Mouse (Mus musculus): ENCODE measurements around the gene Hcfc2.

Gene Hcfc2

GRCm38 (mm10) chr10:82695956-82696355 is at the start of gene Hcfc2:
Hcfc2 (plus strand) TSS chr10:82696160.
- DNase-seq, result no peak

GRCm38 (mm10) chr10:82647205-82647811 is 48.7 kb upstream of the Hcfc2 start:
- DNase-seq, result no peak

GRCm38 (mm10) chr10:82651221-82651620 is 44.7 kb upstream of the Hcfc2 start:
- no peak for DNase-seq

GRCm38 (mm10) chr10:82652625-82653024 is 43.3 kb upstream of the Hcfc2 start:
- DNase-seq, result no peak

- no peak for DNase-seq
These were observed 41.4 kb upstream of the Hcfc2 start for GRCm38 (mm10) chr10:82654581-82654980.

GRCm38 (mm10) chr10:82661820-82662219 is 34.1 kb upstream of the Hcfc2 start:
- no peak for DNase-seq

- no peak for DNase-seq
These were observed 33.5 kb upstream of the Hcfc2 start for GRCm38 (mm10) chr10:82662267-82662990.

GRCm38 (mm10) chr10:82663289-82663688 is 32.7 kb upstream of the Hcfc2 start:
- DNase-seq, result no peak

- DNase-seq, result no peak
These were observed 30.0 kb upstream of the Hcfc2 start for GRCm38 (mm10) chr10:82665951-82666350.

GRCm38 (mm10) chr10:82666436-82667234 is 29.3 kb upstream of the Hcfc2 start:
- DNase-seq, result peak; percentile 84

GRCm38 (mm10) chr10:82670205-82670604 is 25.8 kb upstream of the Hcfc2 start:
- no peak for DNase-seq

- no peak for DNase-seq
These were observed 19.0 kb upstream of the Hcfc2 start for GRCm38 (mm10) chr10:82676949-82677348.

- no peak for DNase-seq
These were observed 15.2 kb upstream of the Hcfc2 start for GRCm38 (mm10) chr10:82680769-82681168.

- no peak for DNase-seq
These were observed 14.3 kb upstream of the Hcfc2 start for GRCm38 (mm10) chr10:82681639-82682038.

GRCm38 (mm10) chr10:82685440-82685839 is 10.5 kb upstream of the Hcfc2 start:
- DNase-seq, result no peak

- DNase-seq, result no peak
These were observed 6.2 kb upstream of the Hcfc2 start for GRCm38 (mm10) chr10:82689681-82690211.

GRCm38 (mm10) chr10:82690494-82690893 is 5.5 kb upstream of the Hcfc2 start, which contains the start of gene Glt8d2:
Glt8d2 (minus strand) TSS chr10:82690650.
- no peak for DNase-seq

- no peak for DNase-seq
These were observed 606 bp downstream of the Hcfc2 start for GRCm38 (mm10) chr10:82696453-82697079.

- DNase-seq, result no peak
These were observed 1.4 kb downstream of the Hcfc2 start for GRCm38 (mm10) chr10:82697305-82697898.

GRCm38 (mm10) chr10:82698712-82699261 is 2.8 kb downstream of the Hcfc2 start:
- peak; percentile 92 for DNase-seq

GRCm38 (mm10) chr10:82699296-82699941 is 3.5 kb downstream of the Hcfc2 start:
- no peak for DNase-seq

- DNase-seq, result no peak
These were observed 45.4 kb downstream of the Hcfc2 start for GRCm38 (mm10) chr10:82741354-82741753.

Data from kidney, adult 18-20 months (tissue).